Mouse (Mus musculus) MEL (cell line): Measurements from ENCODE around the gene Prr19. TPM values are rescaled to one million over a fixed set of nuclear protein-coding genes. Genes with fewer than 3 reads are reported as not detected.

Source experiments
- DNase-seq: peaks from one replicate; pipeline ENCODE4 v3.0.0; 2011; ENCODE audit warnings: low read depth, low spot score
- H3K27ac ChIP-seq: 2 replicates; pipeline ENCODE4 v1.5.1; 2012; ENCODE audit warnings: low read depth, mild to moderate bottlenecking, control low read depth, low read length, moderate library complexity; ENCODE audit not compliant: control insufficient read depth
- H3K27me3 ChIP-seq, 2 experiments: fragments of 150-350 bp in 1 of 2; sonication (generic) in 1 of 2; 2 replicates each; pipeline ENCODE4 v1.6.1; 2012; ENCODE audit warnings: low read length in 2 of 2, mild to moderate bottlenecking in 2 of 2, improper control_type of control experiment in 1 of 2, moderate library complexity in 1 of 2; ENCODE audit not compliant: insufficient read depth in 2 of 2, control insufficient read depth in 1 of 2
- H3K36me3 ChIP-seq, 2 experiments: 2 replicates each; pipeline ENCODE4 v1.6.1; 2012 to 2014; ENCODE audit warnings: low read length in 2 of 2, improper control_type of control experiment in 1 of 2, inconsistent platforms in 1 of 2, mild to moderate bottlenecking in 1 of 2; ENCODE audit not compliant: insufficient read depth in 2 of 2, control insufficient read depth in 1 of 2
- H3K4me1 ChIP-seq, 2 experiments: fragments of 150-350 bp in 1 of 2; sonication (generic) in 1 of 2; 2 replicates each; pipeline ENCODE4 v1.6.1; 2012; ENCODE audit warnings: low read length in 2 of 2, improper control_type of control experiment in 1 of 2, mild to moderate bottlenecking in 1 of 2; ENCODE audit not compliant: insufficient read depth in 2 of 2, control insufficient read depth in 1 of 2
- H3K4me3 ChIP-seq, 2 experiments: fragments of 150-350 bp in 1 of 2; sonication (generic) in 1 of 2; 2 replicates each; pipeline ENCODE4 v1.5.1; 2012; ENCODE audit warnings: low read depth in 2 of 2, low read length in 2 of 2, mild to moderate bottlenecking in 2 of 2, moderate library complexity in 2 of 2, control low read depth in 1 of 2, improper control_type of control experiment in 1 of 2; ENCODE audit not compliant: control insufficient read depth in 1 of 2, insufficient read depth in 1 of 2
- H3K79me2 ChIP-seq: 2 replicates; pipeline ENCODE4 v1.6.1; 2012; ENCODE audit warnings: mild to moderate bottlenecking, low read length, moderate library complexity; ENCODE audit not compliant: control insufficient read depth, poor library complexity, insufficient read depth
- H3K9ac ChIP-seq: 2 replicates; pipeline ENCODE4 v1.6.1; 2012; ENCODE audit warnings: low read depth, mild to moderate bottlenecking, control low read depth, low read length, moderate library complexity; ENCODE audit not compliant: control insufficient read depth, poor library complexity, severe bottlenecking
- H3K9me3 ChIP-seq: fragments of 150-350 bp; sonication (generic); replicated peaks from 2 replicates; pipeline ENCODE4 v1.6.1; 2012; ENCODE audit warnings: mild to moderate bottlenecking, low read length, improper control_type of control experiment, moderate library complexity; ENCODE audit not compliant: insufficient read depth
- CTCF ChIP-seq, 3 experiments: IDR thresholded peaks in 2 of 3; conservative IDR thresholded peaks in 1 of 3; 2 replicates each; pipeline ENCODE4 v1.5.1; 2011 to 2012; ENCODE audit warnings: low read length in 3 of 3, low read depth in 2 of 3, mild to moderate bottlenecking in 2 of 3, improper control_type of control experiment in 1 of 3, inconsistent platforms in 1 of 3, mixed read lengths in 1 of 3, moderate library complexity in 1 of 3; ENCODE audit not compliant: control insufficient read depth in 1 of 3, insufficient read depth in 1 of 3, poor library complexity in 1 of 3, severe bottlenecking in 1 of 3
- E2F4 ChIP-seq: IDR thresholded peaks from 2 replicates; pipeline ENCODE4 v1.6.1; 2011; ENCODE audit warnings: low read depth, low read length, improper control_type of control experiment, borderline replicate concordance
- ELF1 ChIP-seq: IDR thresholded peaks from 2 replicates; pipeline ENCODE4 v1.6.1; 2014; ENCODE audit warnings: low read depth, mild to moderate bottlenecking, inconsistent platforms, low read length, improper control_type of control experiment, moderate library complexity
- ETS1 ChIP-seq: IDR thresholded peaks from 2 replicates; pipeline ENCODE4 v1.6.1; 2012; ENCODE audit warnings: low read depth, mild to moderate bottlenecking, inconsistent platforms, low read length, improper control_type of control experiment, moderate library complexity
- KAT2A ChIP-seq: conservative IDR thresholded peaks from 2 replicates; pipeline ENCODE4 v1.6.1; 2012; ENCODE audit warnings: low read depth, low read length, improper control_type of control experiment, inconsistent platforms
- MAFK ChIP-seq: IDR thresholded peaks from 2 replicates; pipeline ENCODE4 v1.6.1; 2011; ENCODE audit warnings: low read depth, mild to moderate bottlenecking, low read length, improper control_type of control experiment, borderline replicate concordance
- MAX ChIP-seq: IDR thresholded peaks from 2 replicates; pipeline ENCODE4 v1.6.1; 2011; ENCODE audit warnings: low read length, improper control_type of control experiment
- MXI1 ChIP-seq: IDR thresholded peaks from 2 replicates; pipeline ENCODE4 v1.6.1; 2011; ENCODE audit warnings: mild to moderate bottlenecking, low read depth, low read length, improper control_type of control experiment
- MYC ChIP-seq: IDR thresholded peaks from 2 replicates; pipeline ENCODE4 v1.6.1; 2011; ENCODE audit warnings: low read depth, mild to moderate bottlenecking, low read length, improper control_type of control experiment, moderate library complexity
- NELFE ChIP-seq: IDR thresholded peaks from 2 replicates; pipeline ENCODE4 v1.6.1; 2011; ENCODE audit warnings: low read depth, low read length, improper control_type of control experiment
- POLR2A ChIP-seq, 2 experiments: IDR thresholded peaks; 2 replicates each; pipeline ENCODE4 v1.6.1; 2011 to 2012; ENCODE audit warnings: low read length in 2 of 2, mild to moderate bottlenecking in 2 of 2, control low read depth in 1 of 2, improper control_type of control experiment in 1 of 2, low read depth in 1 of 2, moderate library complexity in 1 of 2; ENCODE audit not compliant: control insufficient read depth in 1 of 2, insufficient read depth in 1 of 2, poor library complexity in 1 of 2
- POLR2AphosphoS2 ChIP-seq: IDR thresholded peaks from 2 replicates; pipeline ENCODE4 v1.6.1; 2011; ENCODE audit warnings: low read length, improper control_type of control experiment
- POLR2AphosphoS5 ChIP-seq: IDR thresholded peaks from 2 replicates; pipeline ENCODE4 v1.6.1; 2012; ENCODE audit warnings: low read depth, borderline replicate concordance, mild to moderate bottlenecking, inconsistent platforms, low read length, moderate library complexity, mixed read lengths
- RAD21 ChIP-seq: IDR thresholded peaks from 2 replicates; pipeline ENCODE4 v1.6.1; 2011; ENCODE audit warnings: mild to moderate bottlenecking, low read depth, low read length, improper control_type of control experiment
- RCOR1 ChIP-seq: IDR thresholded peaks from 2 replicates; pipeline ENCODE4 v1.6.1; 2012; ENCODE audit warnings: low read depth, mild to moderate bottlenecking, inconsistent platforms, low read length, improper control_type of control experiment
- TAL1 ChIP-seq: IDR thresholded peaks from 2 replicates; pipeline ENCODE4 v1.6.1; 2012; ENCODE audit warnings: mild to moderate bottlenecking, inconsistent platforms, low read length, moderate library complexity, mixed read lengths
- TBP ChIP-seq: IDR thresholded peaks from 2 replicates; pipeline ENCODE4 v1.8.0; 2011; ENCODE audit warnings: low read depth, low read length, improper control_type of control experiment
- USF1 ChIP-seq: IDR thresholded peaks from 2 replicates; pipeline ENCODE4 v1.6.1; 2014; ENCODE audit warnings: low read depth, mild to moderate bottlenecking, inconsistent platforms, low read length, improper control_type of control experiment, moderate library complexity
- ZC3H11A ChIP-seq: IDR thresholded peaks from 2 replicates; pipeline ENCODE4 v1.6.1; 2012; ENCODE audit warnings: low read depth, mild to moderate bottlenecking, inconsistent platforms, low read length, improper control_type of control experiment
- ZNF384 ChIP-seq: IDR thresholded peaks from 2 replicates; pipeline ENCODE4 v1.6.1; 2012; ENCODE audit warnings: low read depth, mild to moderate bottlenecking, inconsistent platforms, low read length, improper control_type of control experiment
- polyA plus RNA-seq, 2 experiments: library from polyadenylated mRNA; stranded (reverse) in 1 of 2; unstranded in 1 of 2; fragments of >175 nt in 1 of 2; fragments of >200 nt in 1 of 2; gene quantifications; 2 replicates each; pipeline versions ENCODE4 v1.2.1 to v1.2.4; 2012; ENCODE audit warnings: low replicate concordance in 2 of 2, low read depth in 1 of 2; ENCODE audit not compliant: insufficient read length in 2 of 2, insufficient read depth in 1 of 2, missing spikeins in 1 of 2
- total RNA-seq: library from RNA; depleted of rRNA; stranded (reverse); fragments of 300-350 nt; gene quantifications from 2 replicates; pipeline ENCODE4 v1.2.3, GENCODE M21; 2012

Gene Prr19
- total and polyA plus RNA-seq, 3 experiments, result 0.11 TPM; not detected in 2

DNA sequence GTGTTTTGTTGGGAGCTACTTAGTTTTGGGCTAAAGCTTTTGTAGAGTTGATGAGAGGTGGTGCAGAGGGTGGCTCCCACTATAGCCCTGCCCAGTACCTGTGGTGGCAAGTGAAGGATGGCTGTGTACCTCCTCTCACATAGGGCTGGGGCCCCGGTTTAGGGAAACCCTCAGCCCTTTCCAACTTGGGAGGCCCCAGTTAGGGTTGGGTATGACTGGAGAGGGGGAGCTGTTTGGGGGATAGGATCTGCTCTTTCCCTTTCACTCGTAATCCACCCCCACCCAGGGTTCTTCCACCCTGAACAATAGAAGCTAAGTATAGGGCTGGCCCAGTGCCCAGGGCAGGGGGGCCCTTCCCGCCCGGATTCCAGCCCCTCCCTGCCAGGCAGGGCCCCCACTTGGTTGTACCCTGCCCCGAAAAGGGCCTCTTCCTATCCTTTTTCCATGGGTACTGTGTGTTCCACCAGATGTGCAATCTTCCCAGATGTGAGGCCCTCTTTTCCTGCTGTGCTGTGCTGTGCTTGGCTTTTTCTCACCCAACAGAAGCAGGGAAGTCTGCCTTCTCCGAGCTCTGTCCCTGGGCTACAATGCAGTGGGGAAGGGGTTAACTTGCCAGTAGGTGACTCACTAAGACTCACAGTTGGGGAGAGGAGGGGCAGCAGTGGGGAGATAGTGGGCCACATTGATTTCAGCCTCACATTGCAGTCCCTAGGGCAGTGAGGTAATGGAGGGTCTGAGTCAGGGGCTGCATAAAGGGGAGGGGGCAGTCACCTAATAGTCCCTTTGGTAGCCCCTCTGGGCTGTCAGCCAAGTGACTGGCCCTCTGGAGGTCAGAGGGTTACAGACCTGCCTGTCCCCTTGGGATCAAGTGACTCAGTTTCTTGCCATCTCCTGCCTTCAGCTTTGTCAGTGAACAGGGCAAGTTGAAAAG, 21.1 kb upstream of the Prr19 start (continued):
- TF ChIP-seq KAT2A (no peak), ELF1 (no peak), RAD21 (no peak), E2F4 (no peak), ZNF384 (no peak), POLR2AphosphoS2 (no peak), MAX (peak; percentile 73), MAFK (no peak), TAL1 (peak; percentile 41)

GRCm38 (mm10) chr7:25281166-25281733, 20.0 kb upstream of the Prr19 start:
- peak; percentile 60; the same call in 1 of the 2 replicates for TF ChIP-seq MAX
- TF ChIP-seq MYC, result 0 out of 2 replicates have a peak, but pooled peaks have one; percentile 39
- TF ChIP-seq MXI1, result peak; percentile 15
- TF ChIP-seq POLR2AphosphoS5, result no peak
- TF ChIP-seq ETS1, result 0 out of 2 replicates have a peak, but pooled peaks have one; percentile 5
- no peak for TF ChIP-seq NELFE
- TF ChIP-seq RAD21, result no peak
- TF ChIP-seq ZC3H11A, result no peak
- TF ChIP-seq CTCF (IDR thresholded peaks at IDR 0.05 in 2 of 3, conservative IDR thresholded peaks at IDR 0.05 in 1 of 3; ENCODE audit: control insufficient read depth in 1 of 3, insufficient read depth in 1 of 3, low read depth in 2 of 3, low read length in 3 of 3, poor library complexity in 1 of 3, severe bottlenecking in 1 of 3), result no peak
- no peak for TF ChIP-seq TBP
- no peak for TF ChIP-seq RCOR1
- TF ChIP-seq POLR2A (IDR thresholded peaks at IDR 0.05; ENCODE audit: control insufficient read depth in 1 of 2, insufficient read depth in 1 of 2, low read depth in 1 of 2, low read length in 2 of 2, poor library complexity in 1 of 2), result no peak
- no peak for TF ChIP-seq USF1
- no peaks in the 10 kb centered on the region for H3K27me3 ChIP-seq

More at GRCm38 (mm10) chr7:25281166-25281733, 20.0 kb upstream of the Prr19 start:
- Histone ChIP-seq H3K9me3 (no peaks in the 10 kb centered on the region), H3K27ac (peak overlapping the region; percentile 94), H3K36me3 (peaks cover 7 to 40% of the 10 kb centered on the region in 2 experiments), H3K9ac (peak overlapping the region; percentile 66), H3K4me3 (peak overlapping the region; percentile 30 to 38), H3K4me1 (peaks cover 26 to 41% of the 10 kb centered on the region in 2 experiments), H3K79me2 (peaks cover 32% of the 10 kb centered on the region)
- DNase-seq, result peak; percentile 66
